Mouse (Mus musculus) limb, embryonic 10.5 days (tissue): Measurements from ENCODE around the gene Krt78. TPM values are rescaled to one million over a fixed set of nuclear protein-coding genes. Genes with fewer than 3 reads are reported as not detected.

ENCODE experiments used
- DNase-seq: peaks from one replicate; pipeline ENCODE4 v3.0.0-alpha.2; 2017; ENCODE audit warnings: low spot score
- H3K27ac ChIP-seq: fragments of 300-500 bp; sonication (generic); 2 replicates; pipeline ENCODE4 v1.5.1; 2016; ENCODE audit warnings: mild to moderate bottlenecking
- H3K27me3 ChIP-seq: fragments of 300-500 bp; sonication (generic); 2 replicates; pipeline ENCODE4 v1.6.1; 2016; ENCODE audit warnings: low read depth, mild to moderate bottlenecking; ENCODE audit not compliant: poor library complexity, severe bottlenecking
- H3K36me3 ChIP-seq: fragments of 300-500 bp; sonication (generic); 2 replicates; pipeline ENCODE4 v1.6.1; 2016; ENCODE audit warnings: mild to moderate bottlenecking, moderate library complexity
- H3K4me1 ChIP-seq: fragments of 300-500 bp; sonication (generic); 2 replicates; pipeline ENCODE4 v1.6.1; 2016
- H3K4me3 ChIP-seq: fragments of 300-500 bp; sonication (generic); 2 replicates; pipeline ENCODE4 v1.5.1; 2016; ENCODE audit warnings: mild to moderate bottlenecking, moderate library complexity
- H3K9me3 ChIP-seq: fragments of 300-500 bp; sonication (generic); replicated peaks from 2 replicates; pipeline ENCODE4 v1.6.1; 2016; ENCODE audit warnings: mild to moderate bottlenecking
- WGBS: fragments of 180-500 bp; shearing (Covaris S2); methylation state at CpG from one replicate; pipeline ENCODE4 v1.1.7; 2016; 5-methylcytosine and 5-hydroxymethylcytosine counted together
- polyA plus RNA-seq: library from polyadenylated mRNA; unstranded; fragments of >200 nt; fragmentation: Nextera tagmentation; extraction: Ambion mirVana; gene quantifications from 2 replicates; pipeline ENCODE4 v1.2.1, GENCODE M21; 2016

Gene Krt78
- polyA plus RNA-seq, 1 experiment from 2014 or later: 0.08 TPM

- Histone ChIP-seq H3K4me1 (peaks cover 25% of the 10 kb centered on the region), H3K4me3 (peak overlapping the region; percentile 43), H3K27me3 (no peaks in the 10 kb centered on the region), H3K9me3 (no peaks in the 10 kb centered on the region), H3K36me3 (no peaks in the 10 kb centered on the region), H3K27ac (peak overlapping the region; percentile 86)
- WGBS: 5% methylated on average over 15 of the region's 15 CpGs
- DNase-seq: peak; percentile 95
Observed at GRCm38 (mm10) chr15:101983949-101984601, 30.0 kb upstream of the Krt78 start.

GRCm38 (mm10) chr15:101983315-101983948 lies 29.3 kb upstream of the Krt78 start:
- H3K27ac ChIP-seq: peak overlapping the region; percentile 86

GRCm38 (mm10) chr15:101980849-101981248 lies 26.8 kb upstream of the Krt78 start:
- Histone ChIP-seq H3K27me3 (no peaks in the 10 kb centered on the region), H3K4me1 (peaks cover 44% of the 10 kb centered on the region), H3K9me3 (no peaks in the 10 kb centered on the region), H3K4me3 (no peak overlapping the region), H3K27ac (peak overlapping the region; percentile 53), H3K36me3 (no peaks in the 10 kb centered on the region)
- DNase-seq: peak; percentile 31
- WGBS: 51% methylated on average over 6 of the region's 6 CpGs

More at GRCm38 (mm10) chr15:101983315-101983948, 29.3 kb upstream of the Krt78 start:
- Histone ChIP-seq H3K4me3 (peak overlapping the region; percentile 43), H3K36me3 (no peaks in the 10 kb centered on the region), H3K4me1 (peaks cover 23% of the 10 kb centered on the region), H3K27me3 (no peaks in the 10 kb centered on the region), H3K9me3 (no peaks in the 10 kb centered on the region)
- WGBS: 83% methylated on average over 13 of the region's 13 CpGs
- DNase-seq: no peak

- peak overlapping the region; percentile 93 for H3K27ac ChIP-seq
- H3K27me3 ChIP-seq: peaks cover 11% of the 10 kb centered on the region; the same call in 1 of the 2 replicates
- no peaks in the 10 kb centered on the region for H3K36me3 ChIP-seq
- DNase-seq: peak; percentile 87
- H3K9me3 ChIP-seq: no peaks in the 10 kb centered on the region
- H3K4me3 ChIP-seq: peak overlapping the region; percentile 60
- H3K4me1 ChIP-seq: peaks cover 42% of the 10 kb centered on the region
- 3% methylated on average over 38 of the region's 39 CpGs for WGBS
Observed at GRCm38 (mm10) chr15:101977043-101977726, 23.1 kb upstream of the Krt78 start.

GRCm38 (mm10) chr15:101976641-101977040 lies 22.6 kb upstream of the Krt78 start:
- H3K4me1 ChIP-seq: peaks cover 45% of the 10 kb centered on the region
- H3K9me3 ChIP-seq: no peaks in the 10 kb centered on the region
- peak overlapping the region; percentile 60 for H3K4me3 ChIP-seq
- peak overlapping the region; percentile 93 for H3K27ac ChIP-seq
- H3K36me3 ChIP-seq: no peaks in the 10 kb centered on the region
- peaks cover 11% of the 10 kb centered on the region for H3K27me3 ChIP-seq
- peak; percentile 30 for DNase-seq
- 51% methylated on average over 3 of the region's 3 CpGs for WGBS

GRCm38 (mm10) chr15:101976023-101976422 lies 21.9 kb upstream of the Krt78 start:
- no peak for DNase-seq
- 32% methylated on average over 5 of the region's 5 CpGs for WGBS
- H3K4me1 ChIP-seq: peaks cover 45% of the 10 kb centered on the region
- H3K27ac ChIP-seq: peak overlapping the region; percentile 93
- H3K9me3 ChIP-seq: no peaks in the 10 kb centered on the region
- H3K36me3 ChIP-seq: no peaks in the 10 kb centered on the region
- H3K27me3 ChIP-seq: peaks cover 16% of the 10 kb centered on the region
- no peak overlapping the region for H3K4me3 ChIP-seq

- no peak overlapping the region for H3K4me3 ChIP-seq
- no peaks in the 10 kb centered on the region for H3K9me3 ChIP-seq
- peak overlapping the region; percentile 30; the same call in 1 of the 2 replicates for H3K27ac ChIP-seq
- H3K36me3 ChIP-seq: no peaks in the 10 kb centered on the region
- DNase-seq: no peak
- H3K4me1 ChIP-seq: peaks cover 47% of the 10 kb centered on the region
- H3K27me3 ChIP-seq: peaks cover 17% of the 10 kb centered on the region
- WGBS: 68% methylated on average over 16 of the region's 16 CpGs
Observed at GRCm38 (mm10) chr15:101974083-101974845, 20.2 kb upstream of the Krt78 start.

GRCm38 (mm10) chr15:101973414-101974077 lies 19.5 kb upstream of the Krt78 start:
- WGBS: 16% methylated on average over 15 of the region's 15 CpGs
- H3K4me3 ChIP-seq: no peak overlapping the region
- H3K36me3 ChIP-seq: no peaks in the 10 kb centered on the region
- peaks cover 47% of the 10 kb centered on the region for H3K4me1 ChIP-seq
- H3K27ac ChIP-seq: 0 out of 2 replicates have a peak overlapping the region, but pooled peaks have one; percentile 30
- no peaks in the 10 kb centered on the region for H3K9me3 ChIP-seq
- peaks cover 17% of the 10 kb centered on the region for H3K27me3 ChIP-seq
- peak; percentile 97 for DNase-seq

- H3K4me3 ChIP-seq: no peak overlapping the region
- peak overlapping the region; percentile 51; the same call in 1 of the 2 replicates for H3K27ac ChIP-seq
- peaks cover 20% of the 10 kb centered on the region for H3K4me1 ChIP-seq
- no peaks in the 10 kb centered on the region for H3K36me3 ChIP-seq
- peak; percentile 81 for DNase-seq
- peaks cover 17% of the 10 kb centered on the region for H3K27me3 ChIP-seq
- H3K9me3 ChIP-seq: no peaks in the 10 kb centered on the region
- WGBS: 11% methylated on average over 3 of the region's 6 CpGs
Observed at GRCm38 (mm10) chr15:101970536-101970935, 16.4 kb upstream of the Krt78 start.

- no peaks in the 10 kb centered on the region for H3K36me3 ChIP-seq
- DNase-seq: no peak
- H3K4me3 ChIP-seq: no peak overlapping the region
- peaks cover 6% of the 10 kb centered on the region; the same call in 1 of the 2 replicates for H3K27me3 ChIP-seq
- peaks cover 8% of the 10 kb centered on the region; the same call in 1 of the 2 replicates for H3K4me1 ChIP-seq
- H3K27ac ChIP-seq: no peak overlapping the region
- no peaks in the 10 kb centered on the region for H3K9me3 ChIP-seq
- WGBS: 84% methylated on average over 8 of the region's 8 CpGs
Observed at GRCm38 (mm10) chr15:101966808-101967207, 12.7 kb upstream of the Krt78 start.

- H3K36me3 ChIP-seq: no peaks in the 10 kb centered on the region
- no peak overlapping the region for H3K27ac ChIP-seq
- no peak overlapping the region for H3K4me3 ChIP-seq
- H3K9me3 ChIP-seq: no peaks in the 10 kb centered on the region
- H3K4me1 ChIP-seq: no peaks in the 10 kb centered on the region
- 0 out of 2 replicates have a peak, but pooled peaks cover under 1% of the 10 kb centered on the region for H3K27me3 ChIP-seq
- no peak for DNase-seq
- WGBS: 86% methylated on average over 3 of the region's 3 CpGs
Observed at GRCm38 (mm10) chr15:101958891-101959290, 4.8 kb upstream of the Krt78 start.
